Mouse (Mus musculus): ENCODE measurements at regions not wholly inside any gene's neighbourhood (a gene's known extent, or its start where the extent isn't known, plus 50 kb on each side); places are given as distances from the start of the nearest gene placed in this dataset.

DNA sequence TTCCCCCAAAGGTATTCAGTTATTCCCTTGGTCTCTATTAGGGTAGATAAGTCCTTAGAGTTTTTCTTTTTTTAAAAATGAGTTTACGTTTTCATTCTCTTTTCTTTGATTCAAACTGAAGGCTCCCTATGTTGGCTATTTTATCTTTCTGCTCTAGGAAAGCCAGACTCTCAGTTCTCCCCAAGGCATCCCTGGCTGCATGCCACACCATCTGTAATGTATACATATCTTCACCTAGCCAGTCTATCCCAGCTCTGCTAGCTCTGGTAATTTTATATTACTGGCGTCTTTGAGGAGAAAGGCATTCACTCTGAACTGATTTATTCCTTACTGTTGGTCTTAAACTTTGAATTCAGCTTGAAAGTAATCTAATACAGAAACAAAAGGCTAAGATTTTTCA, 65.2 kb upstream of the Cabcoco1 start:
- peak; percentile 36 to 54 for DNase-seq

DNA sequence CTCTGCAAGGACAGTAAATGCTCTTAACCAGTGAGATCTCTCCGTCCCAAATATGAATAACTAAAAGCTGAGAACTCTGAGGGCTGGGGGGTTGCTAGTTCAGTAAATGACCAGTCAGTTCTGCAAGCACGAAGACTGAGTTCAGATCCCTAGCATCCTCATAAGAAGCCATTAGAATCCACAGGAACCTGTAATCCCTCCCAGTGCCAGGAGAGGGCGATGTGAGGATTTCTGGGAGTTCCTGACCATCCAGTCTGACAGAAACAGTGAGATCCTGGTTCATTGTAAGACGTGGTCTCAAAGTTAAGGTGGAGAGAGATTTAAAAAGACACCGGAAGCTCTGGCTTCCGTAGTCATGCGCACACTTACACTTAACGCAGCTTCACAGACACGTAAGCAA, 70.2 kb upstream of the Cabcoco1 start:
- no peak for DNase-seq

GRCm38 (mm10) chr10:68612727-68613126, 71.0 kb upstream of the Cabcoco1 start:
- no peak for DNase-seq

DNA sequence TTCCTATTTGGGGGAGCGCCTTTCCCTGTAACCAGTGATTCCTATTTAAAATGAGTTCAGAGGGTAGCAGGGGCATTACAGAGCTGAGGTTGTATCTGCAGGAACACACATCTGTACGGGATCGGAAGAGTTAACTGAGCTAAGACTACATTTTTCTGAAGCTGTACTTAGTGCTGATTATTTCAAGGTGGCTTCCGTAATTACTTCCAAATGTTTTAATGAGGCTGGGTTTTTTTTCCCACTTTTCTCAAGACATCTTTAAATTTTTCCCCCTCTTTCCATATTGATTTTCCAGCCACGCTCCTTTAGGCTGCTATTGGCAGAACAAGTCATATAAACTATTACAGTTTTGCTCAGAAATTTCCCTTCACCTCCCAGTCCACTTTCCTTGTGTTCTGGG, 82.1 kb upstream of the Cabcoco1 start:
- DNase-seq, result no peak

DNA sequence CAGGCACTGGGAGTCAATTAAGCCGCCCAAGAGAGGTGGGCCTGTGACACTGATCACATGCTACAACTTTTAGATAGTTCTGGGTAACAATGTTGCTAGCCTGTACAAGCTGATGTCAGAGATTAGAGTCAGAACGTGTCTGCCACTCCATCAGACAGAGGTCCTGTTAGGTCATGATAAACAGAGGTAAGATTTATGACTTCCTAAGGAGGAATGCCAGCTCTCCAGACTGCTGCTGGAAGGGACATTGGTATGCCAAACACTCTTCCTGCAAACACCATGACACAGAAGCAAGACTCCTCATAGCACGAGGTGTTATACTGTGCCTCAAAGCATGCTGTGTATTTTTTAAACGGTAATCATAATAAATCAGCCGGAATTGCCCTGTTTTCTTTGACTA, 83.6 kb upstream of the Cabcoco1 start:
- DNase-seq, result no peak

DNA sequence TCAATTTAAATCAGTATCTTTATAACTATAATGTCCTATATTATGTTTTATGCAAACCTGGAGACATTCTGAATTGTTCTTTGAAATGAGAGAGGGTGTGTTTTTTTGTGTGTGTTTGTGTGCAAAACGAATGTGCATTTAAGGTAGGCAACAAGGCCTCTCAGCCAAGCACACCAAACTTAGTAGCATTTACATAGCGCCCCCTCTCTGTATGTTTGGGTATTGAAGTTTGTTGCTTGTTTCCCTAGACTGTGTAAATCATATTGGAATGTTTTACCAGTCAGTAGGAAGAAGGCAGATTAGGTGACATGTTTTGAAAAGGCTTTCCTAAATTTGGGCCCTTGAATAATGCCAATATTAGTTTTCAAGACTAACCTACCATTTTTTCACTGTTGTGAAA, 84.1 kb upstream of the Cabcoco1 start:
- no peak for DNase-seq

DNA sequence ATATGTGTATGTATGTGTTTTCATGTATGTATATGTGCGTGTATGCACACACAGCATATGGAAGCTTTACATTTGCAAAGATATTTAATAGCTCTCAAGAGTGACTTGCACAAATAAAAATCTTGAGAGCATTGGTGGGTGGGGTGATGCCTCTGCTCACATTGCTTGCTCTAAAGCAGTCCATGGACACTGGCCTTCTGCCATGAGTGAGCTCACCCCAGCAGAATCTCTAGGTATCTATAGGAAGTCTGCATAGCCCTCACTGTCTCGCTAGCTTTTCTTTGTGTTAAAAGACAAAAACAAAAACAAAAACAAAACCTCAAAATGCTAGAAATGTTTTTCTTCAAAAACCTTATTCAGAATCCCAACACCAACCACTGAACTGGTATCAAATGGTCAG, 87.8 kb upstream of the Cabcoco1 start:
- no peak for DNase-seq

DNA sequence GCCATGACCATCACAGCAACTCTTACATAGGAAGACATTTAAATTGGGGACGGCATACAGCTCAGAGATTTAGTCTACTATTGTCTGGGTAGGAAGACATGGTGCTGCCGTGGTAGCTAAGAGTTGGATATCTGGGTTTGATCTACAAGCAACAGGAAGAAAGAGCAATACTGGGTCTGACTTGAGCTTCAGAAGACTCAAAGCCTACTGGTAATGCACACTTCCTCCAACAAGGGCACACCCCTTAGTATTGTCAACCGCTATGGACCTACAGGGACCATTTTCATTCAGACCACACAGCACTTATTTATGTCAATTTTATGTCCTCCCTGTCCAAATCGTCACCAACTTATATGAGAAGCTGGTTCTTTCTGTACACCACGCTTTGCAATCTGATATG, 90.3 kb upstream of the Tmem26 start:
- DNase-seq, result no peak

DNA sequence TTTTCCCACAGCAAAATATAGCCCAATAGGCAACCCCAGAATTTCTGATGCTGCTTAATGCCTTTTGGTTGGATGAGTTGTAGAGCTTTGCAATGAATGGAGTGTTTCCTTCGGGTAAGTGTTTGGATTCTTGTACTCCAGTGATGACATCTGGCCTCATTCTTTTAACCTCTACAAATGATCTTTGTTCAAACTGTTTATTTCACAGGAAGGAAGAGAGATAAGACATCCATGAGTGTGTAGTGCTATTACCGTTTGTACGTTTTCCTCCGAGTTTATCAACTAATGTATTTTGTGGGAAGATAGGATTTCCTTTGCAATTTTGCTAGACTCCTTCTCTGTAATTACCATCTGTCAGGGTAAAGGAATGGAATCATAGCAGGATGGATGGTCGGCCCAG, 70.7 kb upstream of the Tmem26 start:
- no peak for DNase-seq

DNA sequence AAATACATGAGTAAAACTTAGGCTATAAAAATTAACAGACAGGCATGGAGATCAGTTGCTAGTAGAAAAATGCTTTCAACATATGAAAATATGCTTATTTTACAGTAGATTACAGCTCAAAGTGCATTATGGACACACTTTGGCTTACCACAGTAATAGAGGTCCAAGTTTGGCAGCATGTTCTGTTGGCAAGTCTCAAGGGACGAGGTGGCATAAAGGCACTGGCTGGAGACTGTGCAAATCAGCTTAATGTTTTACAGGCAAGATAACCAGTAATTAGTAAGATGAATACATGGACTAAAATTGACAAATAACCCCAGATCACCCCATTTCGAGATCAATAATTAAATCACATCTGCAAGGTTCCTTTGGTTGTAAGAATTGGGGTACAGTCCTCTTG, 68.0 kb upstream of the Tmem26 start:
- no peak for DNase-seq

GRCm38 (mm10) chr10:68666094-68666493, 57.4 kb upstream of the Tmem26 start:
- DNase-seq, result no peak

- no peak for DNase-seq
These were observed 54.1 kb upstream of the Tmem26 start for GRCm38 (mm10) chr10:68669330-68669729.

DNA sequence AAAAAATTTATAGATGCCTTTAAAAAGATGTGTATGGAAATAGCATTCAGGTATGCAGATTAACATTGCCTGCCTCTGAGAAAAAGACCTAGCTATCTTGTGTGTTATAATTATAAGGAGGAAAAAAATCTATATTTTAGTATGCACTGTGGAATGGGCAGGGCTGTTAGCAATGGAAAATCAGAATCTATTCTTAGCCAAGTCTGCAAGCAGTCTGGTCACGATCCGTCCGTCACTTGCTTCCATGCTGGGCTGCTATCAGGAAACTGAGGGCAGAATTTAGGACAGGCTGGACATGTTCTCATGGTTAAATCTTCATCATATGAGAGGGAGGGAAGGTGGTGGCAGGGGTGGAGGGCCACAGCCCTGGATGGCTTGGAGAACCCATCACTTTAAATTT, 53.5 kb upstream of the Tmem26 start:
- DNase-seq, result peak in 1 of 2 experiments; percentile 2

GRCm38 (mm10) chr10:68672291-68672690, 51.2 kb upstream of the Tmem26 start:
- DNase-seq, result no peak

DNA sequence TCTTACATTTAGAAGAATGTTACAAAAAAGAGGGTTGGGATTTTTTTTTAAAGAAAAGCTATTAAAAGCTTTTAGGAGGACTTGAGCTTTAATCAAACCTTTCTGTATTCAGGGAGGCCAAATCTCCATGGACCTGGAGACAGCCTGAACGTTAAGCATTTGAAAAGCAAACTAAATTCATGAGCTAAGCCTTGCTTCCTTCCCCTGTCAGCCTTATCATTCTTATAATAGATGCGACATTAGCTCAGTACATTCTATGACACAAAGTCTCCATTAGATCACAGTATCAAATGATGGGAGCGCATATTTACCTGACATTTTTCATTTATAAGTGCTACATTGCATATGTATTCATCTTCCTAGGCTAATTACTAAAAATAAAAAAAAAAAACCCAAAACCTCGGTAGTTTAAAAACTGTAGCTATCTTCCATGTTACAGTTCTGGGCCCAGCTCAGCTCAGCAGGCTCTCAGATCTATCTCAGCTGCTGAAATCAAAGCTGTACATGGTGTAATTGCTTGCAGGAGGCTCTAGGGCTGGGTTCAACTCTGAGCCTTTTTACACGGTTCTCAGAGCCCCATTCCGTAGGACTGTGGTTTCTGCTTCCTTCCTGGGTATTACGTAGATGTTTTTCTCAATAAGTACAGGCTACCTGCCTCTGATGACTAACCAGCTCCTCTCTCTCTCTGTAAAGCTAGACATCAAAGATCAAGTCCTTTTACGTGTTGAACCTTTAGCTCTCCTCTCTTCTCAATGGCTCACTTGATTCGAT, 50.2 kb upstream of the Tmem26 start:
- DNase-seq, result no peak
